Mouse (Mus musculus) spleen, adult 2 months (tissue): ENCODE data around the gene Tpm4.
"Not testable (repeated sequence)": the region's sequence is repeated elsewhere in the genome, so short reads cannot be mapped to it uniquely, and the experiment has no call there.

Experiments used
- CTCF ChIP-seq: fragments of 200-500 bp; IDR thresholded peaks from 2 replicates; pipeline ENCODE4 v1.5.1; 2011; ENCODE audit warnings: mild to moderate bottlenecking, inconsistent platforms; ENCODE audit not compliant: insufficient read depth, insufficient read length, insufficient replicate concordance; ENCODE audit errors: extremely low read depth
- POLR2A ChIP-seq: fragments of 200-500 bp; IDR thresholded peaks from 2 replicates; pipeline ENCODE4 v1.6.1; 2011; ENCODE audit warnings: low read depth, low read length, inconsistent platforms

DNA sequence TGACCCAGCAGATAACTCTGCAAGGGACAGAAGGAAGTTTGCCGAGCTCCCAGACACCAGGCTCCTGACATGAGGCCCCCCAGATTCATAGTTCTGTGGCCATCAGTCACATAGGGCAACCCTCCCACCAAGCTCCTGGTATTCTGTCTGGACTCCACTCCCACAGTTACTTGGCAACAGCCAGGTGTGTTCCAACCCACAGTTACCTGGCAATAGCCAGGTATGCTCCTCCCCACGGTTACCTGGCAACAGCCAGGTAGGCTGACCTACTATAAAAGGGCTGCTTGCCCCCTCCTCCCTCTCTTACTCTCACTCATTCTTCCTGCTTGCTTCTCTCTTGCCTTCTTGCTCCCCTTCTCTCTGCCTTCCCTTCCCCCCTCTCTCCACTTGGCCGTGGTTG, 13.3 kb upstream of the Tpm4 start:
- not testable (repeated sequence) for TF ChIP-seq CTCF, POLR2A
